Mouse (Mus musculus) left cerebral cortex, postnatal 14 days (tissue): ENCODE measurements around the gene Pnliprp1. TPM values are rescaled to one million over a fixed set of nuclear protein-coding genes. Genes with fewer than 3 reads are reported as not detected.

Source experiments
- DNase-seq, 2 experiments: peaks; one replicate each; pipeline ENCODE4 v3.0.0; 2021 to 2022; ENCODE audit warnings: low spot score in 2 of 2, mixed read lengths in 1 of 2
- intact Hi-C: fragments of 180-260 bp; cut with DNase I; formaldehyde crosslinking; loops from one replicate; pipeline ENCODE4 v1.15.1; 2025
- long read RNA-seq, 2 experiments: library from polyadenylated mRNA; stranded (forward); transcript quantifications; one replicate each; pipeline ENCODE4 v2.0.0; 2021
- total RNA-seq, 2 experiments: library from RNA; stranded (reverse); gene quantifications; 2 replicates each; pipeline ENCODE4 v1.2.3; 2021

The Pnliprp1 gene
- not detected for total RNA-seq
- long read RNA-seq, experiment 1, result 0 reads
- long read RNA-seq, experiment 2, result 0 reads

DNA sequence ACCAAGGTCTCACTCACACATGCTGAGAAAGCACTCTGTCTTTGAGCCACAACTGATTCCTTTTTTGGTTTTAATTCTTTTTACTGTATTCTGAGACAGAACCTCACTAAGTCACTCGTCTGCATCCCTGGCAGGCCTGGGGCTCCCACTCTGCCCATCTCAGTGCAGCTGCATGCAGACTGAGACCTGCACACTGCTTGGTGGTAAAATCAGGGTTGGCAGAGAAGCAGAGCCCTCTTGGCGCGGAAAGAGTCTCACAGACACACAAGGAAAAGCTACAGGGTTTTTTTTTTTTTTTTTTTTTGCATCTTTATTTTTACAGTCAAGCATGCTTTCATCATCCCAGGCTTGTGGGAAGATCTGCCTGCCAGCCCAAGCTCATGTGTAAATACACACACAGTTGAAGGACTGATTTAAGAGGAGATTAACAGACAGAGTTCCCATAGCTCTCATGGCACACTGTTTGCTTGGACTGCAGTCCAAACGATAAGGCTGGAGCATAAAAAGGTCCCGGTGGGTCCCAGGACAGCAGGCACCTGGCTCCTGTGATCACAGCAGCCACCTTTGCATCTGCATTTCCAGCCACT lies at the start of gene Pnliprp1:
Pnliprp1 (plus strand) TSS at position 443 of the 587 bp plus-strand sequence.
- intact Hi-C loops, result no loop called here
- peak; percentile 19 to 34 for DNase-seq

DNA sequence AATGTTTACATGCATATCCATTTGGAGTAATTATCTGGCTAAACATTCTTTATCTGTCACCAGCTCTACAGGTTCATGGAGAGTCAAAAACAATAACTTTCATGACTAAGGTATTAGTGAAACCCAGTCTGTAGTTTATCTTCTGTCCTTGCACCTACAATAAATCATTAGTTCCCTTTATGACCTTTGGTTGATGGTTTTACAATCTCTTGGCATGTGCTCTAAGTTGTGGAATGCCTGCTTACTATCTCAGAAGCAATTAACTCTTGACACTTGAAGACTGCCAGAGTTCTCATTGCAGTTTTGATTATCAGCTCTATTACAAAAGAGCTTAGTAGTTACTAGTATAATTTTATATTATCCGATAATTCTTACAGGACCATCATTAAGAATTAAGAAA lies 39.8 kb upstream of the Pnliprp1 start:
- DNase-seq, result no peak
- intact Hi-C loops, result no loop called here

DNA sequence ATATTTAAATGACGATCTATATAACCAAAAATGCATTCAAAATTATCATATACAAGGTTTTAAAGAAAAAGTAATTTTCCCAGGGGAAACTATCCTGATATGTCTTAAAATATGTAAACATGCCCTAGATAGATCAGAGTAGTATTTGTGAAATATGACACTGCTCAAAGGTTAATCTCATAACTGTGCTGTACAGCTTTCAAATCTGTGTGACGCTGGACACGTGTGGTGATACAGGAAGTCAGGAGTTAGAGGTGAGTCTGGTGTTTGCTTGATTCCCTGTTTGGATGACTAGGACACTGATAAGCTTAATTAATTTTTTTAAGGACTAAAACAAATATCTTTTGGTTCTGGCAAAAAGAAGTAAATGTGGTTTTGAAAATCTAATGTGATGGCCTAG lies 33.4 kb upstream of the Pnliprp1 start:
- DNase-seq, result no peak
- intact Hi-C loops, result no loop called here

DNA sequence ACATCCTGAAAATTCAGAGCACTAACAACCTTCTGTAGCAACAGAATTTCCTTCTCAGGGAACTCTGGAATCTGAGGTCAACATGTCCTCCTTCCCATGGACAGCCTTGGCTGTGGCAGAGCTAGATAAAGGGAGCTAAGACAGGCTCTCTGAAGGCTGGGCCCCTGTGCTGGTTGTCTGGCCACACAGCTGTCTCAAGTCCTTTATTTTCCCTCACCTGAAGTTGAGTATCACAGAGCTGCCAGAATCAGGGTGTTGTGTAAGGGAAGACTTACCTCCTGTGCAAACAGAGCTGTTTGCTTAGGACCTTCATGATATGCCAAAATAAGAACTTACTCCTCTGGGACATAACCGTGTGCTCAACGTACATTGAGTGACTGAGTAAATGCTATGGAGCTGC lies 32.5 kb upstream of the Pnliprp1 start:
- DNase-seq, result no peak
- intact Hi-C loops, result no loop called here

DNA sequence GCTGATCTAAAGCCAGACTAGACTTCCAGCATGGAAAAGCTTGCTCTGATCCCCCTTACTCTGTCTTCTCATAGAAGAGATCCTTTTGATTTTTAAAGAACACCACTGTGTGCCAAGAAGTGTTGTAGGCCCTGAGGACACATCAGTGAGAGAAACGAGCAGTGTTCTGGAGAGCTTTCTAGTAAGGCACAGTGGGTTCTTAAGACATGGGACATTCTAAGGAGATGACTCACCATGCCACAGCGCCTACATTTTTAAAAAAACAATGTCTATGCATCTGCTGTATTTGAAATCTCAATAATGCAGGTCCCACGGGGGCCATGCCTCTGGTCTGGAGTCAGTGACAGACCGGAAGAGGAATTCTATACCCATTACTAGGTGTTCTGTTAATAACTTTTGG lies 24.1 kb upstream of the Pnliprp1 start:
- peak in 1 of 2 experiments; percentile 20 for DNase-seq
- intact Hi-C loops, result no loop called here

DNA sequence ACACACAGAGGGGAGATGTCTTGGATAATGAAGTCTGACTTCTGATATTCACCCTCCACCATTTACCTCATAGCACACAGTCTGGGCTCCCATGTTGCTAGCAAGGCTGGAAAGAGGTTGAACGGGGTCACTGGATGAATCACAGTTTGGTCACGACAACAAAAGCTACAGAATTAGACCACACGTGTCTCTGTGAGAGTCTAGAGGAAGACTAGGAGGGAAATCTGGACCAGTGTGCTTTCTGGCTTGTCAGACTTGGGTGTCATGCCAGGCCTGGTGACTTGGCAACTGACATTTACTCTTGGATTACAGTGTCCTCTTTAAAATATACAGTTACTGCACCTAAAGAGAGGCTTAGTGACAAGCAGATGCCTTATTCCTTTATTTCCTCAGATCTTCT lies 20.1 kb upstream of the Pnliprp1 start:
- DNase-seq, result peak in 1 of 2 experiments; percentile 26
- intact Hi-C loops, result no loop called here

DNA sequence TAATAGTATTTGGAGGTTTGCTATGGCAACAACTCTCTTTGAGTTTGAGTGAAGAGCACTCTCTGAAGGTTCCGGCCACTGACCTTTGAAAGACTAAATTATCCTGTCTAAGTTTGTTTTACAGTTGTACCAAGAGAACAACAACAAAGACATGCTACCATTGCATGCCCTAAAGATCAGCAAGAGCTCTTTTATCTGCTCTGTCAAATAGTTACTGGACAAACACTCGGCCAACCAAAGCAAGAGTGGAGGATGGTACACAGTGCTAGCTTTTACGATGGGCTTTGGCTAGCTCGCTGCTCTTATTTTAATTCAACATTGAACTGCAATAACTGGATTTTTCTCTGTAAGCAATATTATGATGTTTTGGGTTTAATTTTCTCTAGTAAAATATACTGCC lies 10.8 kb upstream of the Pnliprp1 start:
- intact Hi-C loops, result no loop called here
- no peak for DNase-seq

DNA sequence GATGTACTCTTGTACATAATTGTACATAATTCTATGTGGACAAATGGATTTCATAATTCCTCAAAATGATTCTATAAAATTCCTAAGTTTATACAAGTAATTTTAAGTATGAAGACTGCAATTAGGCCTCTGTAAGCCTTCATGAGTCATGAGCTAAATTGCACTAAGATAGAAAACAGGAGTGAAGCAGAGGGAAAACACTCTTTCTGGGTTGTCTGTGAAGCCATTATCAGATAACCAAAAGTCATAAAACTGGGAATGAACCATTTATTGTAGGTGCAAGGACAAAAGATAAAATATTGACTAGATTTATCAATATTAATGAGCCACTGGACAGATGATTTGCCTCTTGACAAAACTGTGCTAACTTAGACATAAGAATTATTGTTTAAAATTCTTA lies 8.2 kb upstream of the Pnliprp1 start:
- DNase-seq, result no peak
- intact Hi-C loops, result no loop called here

DNA sequence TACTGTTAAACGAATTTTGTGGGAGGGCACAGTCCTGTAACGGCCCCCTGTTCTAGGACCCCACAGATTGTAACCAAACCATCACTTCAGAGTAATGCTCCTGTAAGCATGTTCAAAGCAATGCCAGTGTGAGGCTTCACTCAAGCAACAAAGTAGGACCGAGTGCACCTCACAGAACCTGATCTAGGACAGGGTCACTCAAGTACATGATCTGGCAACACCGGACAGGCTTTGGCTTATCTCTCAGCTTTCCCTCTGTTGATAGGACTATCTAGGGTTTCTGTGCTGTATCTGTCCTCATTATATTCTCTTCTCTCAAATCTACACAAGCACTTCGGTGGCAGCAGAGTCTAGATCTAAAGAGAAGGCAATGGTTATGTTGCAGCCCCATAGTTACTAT lies 2.1 kb upstream of the Pnliprp1 start:
- intact Hi-C loops, result no loop called here
- no peak for DNase-seq

DNA sequence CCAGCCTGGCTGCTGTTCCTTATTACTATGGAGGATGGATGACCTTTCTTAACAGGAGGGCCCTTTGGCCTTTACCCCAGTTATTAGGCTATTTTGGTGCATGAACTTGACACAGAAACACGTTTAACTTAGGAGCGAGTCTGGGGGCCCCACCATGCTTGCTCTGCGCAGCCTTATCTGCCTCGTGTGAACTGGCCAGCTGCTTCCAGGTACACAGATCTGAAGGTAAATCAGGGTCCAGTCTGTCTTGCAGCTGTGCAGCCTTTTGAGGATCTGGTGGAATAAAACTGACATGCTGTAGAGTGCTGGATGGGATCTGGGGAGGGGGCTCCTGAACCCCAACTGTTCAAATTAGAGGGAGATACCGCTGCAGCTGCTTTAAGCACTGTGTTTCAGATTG lies 931 bp upstream of the Pnliprp1 start:
- intact Hi-C loops, result no loop called here
- DNase-seq, result no peak

DNA sequence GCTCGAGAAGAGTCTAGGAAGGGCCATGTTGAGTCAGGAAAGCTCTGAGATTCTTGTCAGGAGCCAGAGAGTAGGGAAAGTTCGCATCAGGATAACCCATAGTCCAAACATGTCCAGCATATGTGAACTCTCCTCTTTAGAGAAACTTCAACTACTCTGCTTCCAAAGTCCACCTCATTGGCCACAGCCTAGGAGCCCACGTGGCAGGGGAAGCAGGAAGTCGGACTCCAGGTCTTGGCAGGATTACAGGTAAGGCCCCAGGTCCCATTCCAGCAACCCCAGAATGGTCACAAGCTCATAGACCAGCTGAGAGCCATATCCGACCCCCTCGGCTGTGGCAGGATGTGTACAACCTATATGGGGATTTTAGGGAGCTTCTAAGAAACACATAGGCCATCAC lies 4.5 kb downstream of the Pnliprp1 start:
- no peak for DNase-seq
- intact Hi-C loops, result no loop called here

DNA sequence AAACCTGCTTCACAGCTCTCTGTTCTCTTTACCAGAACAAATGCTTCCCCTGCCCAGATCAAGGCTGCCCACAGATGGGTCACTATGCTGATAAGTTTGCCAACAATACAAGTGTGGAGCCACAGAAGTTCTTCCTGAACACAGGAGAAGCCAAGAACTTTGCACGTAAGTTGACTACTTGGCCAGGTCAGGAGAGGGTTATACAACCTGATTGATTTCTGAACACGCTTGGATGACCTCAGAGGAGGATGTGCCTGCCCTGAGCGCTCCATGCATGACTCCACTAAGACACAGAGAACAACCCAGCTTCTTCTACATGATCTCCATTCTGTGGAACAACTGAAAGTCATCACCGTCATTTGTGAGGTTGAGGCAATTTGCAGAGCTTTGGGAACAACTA lies 9.4 kb downstream of the Pnliprp1 start:
- intact Hi-C loops, result no loop called here
- DNase-seq, result no peak

DNA sequence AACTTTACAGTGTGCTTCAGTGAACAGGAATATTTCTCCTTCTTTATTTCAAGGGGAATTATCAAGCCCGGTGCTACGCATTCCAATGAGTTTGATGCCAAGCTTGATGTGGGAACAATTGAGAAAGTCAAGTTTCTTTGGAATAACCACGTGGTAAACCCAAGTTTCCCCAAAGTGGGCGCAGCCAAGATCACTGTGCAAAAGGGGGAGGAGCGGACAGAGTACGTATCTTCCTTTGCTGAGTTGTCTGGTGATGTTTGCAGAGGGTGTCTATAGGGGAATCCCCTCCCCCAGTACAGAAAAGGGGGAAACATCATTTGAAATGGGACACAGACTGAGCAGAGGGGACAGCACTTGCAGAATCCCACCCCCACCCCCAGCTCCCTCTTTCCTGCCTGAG lies 12.3 kb downstream of the Pnliprp1 start:
- intact Hi-C loops, result no loop called here
- no peak for DNase-seq

DNA sequence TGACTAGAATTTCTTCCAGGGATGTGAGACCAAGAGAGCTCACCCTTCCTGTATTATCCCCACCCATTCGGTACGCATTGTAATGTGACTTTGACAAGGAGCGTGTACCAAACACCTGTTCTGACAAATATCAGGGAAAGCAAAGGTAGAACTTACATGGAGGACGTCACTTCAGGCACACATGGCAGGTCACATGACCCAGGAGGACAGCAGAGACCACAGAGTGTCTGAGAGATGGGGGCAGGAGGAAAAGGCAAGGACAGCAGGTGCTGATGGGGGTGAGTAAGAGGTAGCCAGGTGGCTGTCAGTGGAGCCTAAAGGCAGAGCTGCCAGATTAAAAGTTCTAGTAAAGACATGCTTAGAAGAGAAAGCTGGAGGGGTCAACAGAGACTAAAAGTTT lies 14.0 kb downstream of the Pnliprp1 start:
- intact Hi-C loops, result no loop called here
- DNase-seq, result no peak

DNA sequence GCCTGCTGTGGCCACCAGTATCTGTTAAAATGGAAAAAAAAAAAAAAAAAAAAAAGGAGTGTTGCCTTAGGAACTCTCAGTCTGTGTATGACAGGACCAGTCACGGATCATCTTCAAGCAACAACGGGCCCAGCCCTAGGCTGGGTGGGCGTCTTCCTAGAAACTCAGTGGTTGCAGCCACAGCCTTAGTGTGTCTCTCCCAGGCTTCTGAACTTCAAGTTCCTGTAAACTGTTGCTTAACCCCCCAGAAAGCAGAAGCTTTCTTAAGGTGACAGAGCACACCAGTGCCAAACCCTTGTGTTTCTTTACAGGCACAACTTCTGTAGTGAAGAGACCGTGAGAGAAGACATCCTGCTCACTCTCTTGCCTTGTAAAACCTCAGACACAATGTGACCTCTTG lies 15.0 kb downstream of the Pnliprp1 start:
- intact Hi-C loops, result no loop called here
- no peak for DNase-seq

DNA sequence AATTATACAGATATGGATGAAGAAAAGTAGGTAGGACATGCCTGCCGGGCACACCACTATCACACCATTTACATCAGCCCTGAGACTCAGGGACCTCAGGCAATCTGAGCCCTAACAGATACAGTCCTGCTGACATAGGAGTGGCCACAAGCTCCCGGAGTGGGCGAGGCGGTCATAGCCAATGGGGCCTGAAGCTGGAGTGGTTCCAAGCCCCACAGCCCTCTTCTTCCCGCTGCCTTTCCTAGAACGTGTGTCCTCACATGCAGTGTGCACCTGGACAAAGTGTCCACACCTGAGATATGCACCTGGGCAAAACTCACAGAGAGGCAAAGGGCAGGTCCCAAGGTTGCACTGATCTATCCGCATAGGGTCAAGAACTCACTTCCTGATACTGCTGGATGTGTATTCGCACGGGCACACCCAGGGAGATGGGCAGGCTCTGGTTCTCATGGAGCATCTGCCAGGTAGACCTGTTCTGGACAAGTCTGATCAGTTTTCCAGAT lies 18.9 kb downstream of the Pnliprp1 start:
- DNase-seq, result no peak
- intact Hi-C loops, result no loop called here

DNA sequence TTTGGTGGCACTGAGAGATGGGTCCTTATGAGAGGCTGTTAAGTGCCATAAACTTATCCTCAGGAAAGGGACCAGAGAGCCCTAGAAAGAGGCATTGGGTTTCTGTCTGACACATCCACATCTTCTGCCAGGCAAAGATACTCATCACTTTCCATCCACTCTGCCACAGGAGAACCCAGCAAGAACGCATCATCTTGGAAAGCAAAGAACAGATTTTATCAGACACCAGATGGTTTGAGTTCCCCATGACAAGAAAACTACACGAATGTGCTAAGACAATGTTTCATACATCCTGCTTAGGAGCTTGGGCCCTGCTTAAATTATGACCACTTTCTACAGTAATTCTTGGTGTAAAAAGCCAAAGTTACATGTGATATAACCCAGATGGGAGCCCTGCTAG lies 22.1 kb downstream of the Pnliprp1 start:
- DNase-seq, result peak in 1 of 2 experiments; percentile 31
- intact Hi-C loops, result no loop called here

DNA sequence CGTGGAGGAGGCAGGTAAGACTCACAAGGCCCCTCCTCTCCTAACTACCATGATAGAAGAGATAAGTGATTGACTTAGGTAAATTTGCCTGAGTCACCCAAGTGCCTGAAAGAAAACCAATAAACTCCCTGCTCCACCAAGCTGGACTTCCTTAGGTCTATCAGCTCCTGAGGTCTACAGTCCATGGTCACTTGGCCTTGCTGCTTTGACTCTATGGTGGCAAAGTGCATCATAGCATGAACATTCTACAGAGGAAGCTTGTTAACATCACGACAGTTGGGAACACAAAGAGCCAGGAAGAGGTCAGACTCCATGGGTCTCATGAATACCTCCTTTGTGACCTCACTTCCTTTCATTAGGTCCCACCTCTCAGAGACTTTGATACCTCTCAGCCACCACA lies 22.8 kb downstream of the Pnliprp1 start:
- intact Hi-C loops, result no loop called here
- DNase-seq, result no peak

DNA sequence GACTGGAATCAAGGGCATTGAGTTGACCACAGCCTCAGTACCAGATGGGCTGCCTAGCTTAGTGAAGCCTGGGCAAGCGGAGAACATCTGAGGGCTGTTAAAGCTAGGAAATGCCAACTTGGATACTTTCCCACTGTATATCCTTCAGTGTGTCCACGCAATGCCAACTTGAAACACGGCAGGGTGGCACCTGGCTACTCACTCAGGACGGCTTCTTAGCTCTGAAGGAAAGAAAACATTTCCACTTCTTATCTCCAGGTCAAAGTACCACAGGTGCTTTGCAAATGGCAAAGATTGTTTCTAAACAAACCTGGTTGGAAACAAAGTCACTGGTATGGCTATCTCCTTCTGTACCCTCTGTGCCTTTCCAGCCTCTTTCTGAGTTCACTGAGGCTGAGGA lies 30.2 kb downstream of the Pnliprp1 start:
- no peak for DNase-seq
- intact Hi-C loops, result no loop called here

DNA sequence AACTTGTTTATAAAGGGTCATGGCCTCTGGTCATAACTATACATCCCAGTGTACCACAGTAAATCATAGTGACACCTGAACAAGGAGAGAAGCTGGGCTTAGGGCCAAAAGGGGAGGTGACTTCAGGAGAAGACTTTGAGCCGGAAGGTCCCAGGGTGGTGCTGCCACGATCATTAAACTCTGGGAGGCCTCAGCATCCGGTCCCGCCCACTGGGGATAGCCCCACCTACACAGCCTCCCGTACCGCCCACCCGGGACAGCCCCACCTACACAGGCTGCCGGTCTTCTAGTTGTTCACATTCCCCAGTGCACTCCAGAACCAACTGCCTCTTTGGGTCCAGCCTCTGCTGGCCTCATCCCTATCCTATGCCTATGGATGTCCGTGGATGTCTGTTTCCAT lies 30.7 kb downstream of the Pnliprp1 start, which contains the start of gene Pnliprp2:
Pnliprp2 (plus strand) TSS at position 297 of the 400 bp plus-strand sequence.
- intact Hi-C loops, result no loop called here
- DNase-seq, result no peak

DNA sequence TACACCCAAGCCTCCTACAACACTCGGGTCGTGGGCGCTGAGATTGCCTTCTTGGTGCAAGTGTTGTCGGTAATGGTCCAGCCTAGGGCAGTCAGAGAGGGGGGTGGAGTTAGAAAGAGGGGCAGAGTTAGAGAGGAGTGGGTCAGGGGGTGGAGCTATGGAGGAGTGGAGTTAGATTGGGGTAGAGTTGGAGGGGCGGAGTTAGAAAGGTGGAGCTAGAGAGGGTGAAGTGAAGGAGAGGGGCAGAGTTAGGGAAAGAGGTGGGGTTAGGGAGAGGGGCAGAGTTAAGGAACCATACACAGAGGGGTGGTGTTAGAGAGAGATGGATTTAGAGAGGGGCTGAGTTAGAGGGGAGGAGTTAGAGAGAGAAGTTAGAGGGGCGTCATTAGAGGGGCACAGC lies 33.6 kb downstream of the Pnliprp1 start:
- no peak for DNase-seq
- intact Hi-C loops, result loop anchor here (5.0 kb wide), 1 partner anchor 140 kb away; no protein-coding TSS in a partner anchor
